Mouse (Mus musculus): ENCODE measurements around the gene Kcnh5.

GRCm38 (mm10) chr12:74951124-74952115 is 225.7 kb downstream of the Kcnh5 start:
- TF ChIP-seq SRF (IDR thresholded peaks at IDR 0.05; ENCODE audit: control insufficient read depth, insufficient read length, low read depth) (no peak), MAX (IDR thresholded peaks at IDR 0.05; ENCODE audit: low read depth) (no peak), CEBPB (IDR thresholded peaks at IDR 0.05; ENCODE audit: insufficient read depth, poor library complexity, severe bottlenecking) (no peak), POLR2A (IDR thresholded peaks at IDR 0.05; ENCODE audit: insufficient read length, low read depth) (no peak)
